Mouse (Mus musculus) CH12.LX (cell line): ENCODE results near the gene Rpl9-ps6. TPM values are rescaled to one million over a fixed set of nuclear protein-coding genes. Genes with fewer than 3 reads are reported as not detected.

ENCODE experiments used
- DNase-seq: peaks from one replicate; pipeline ENCODE4 v3.0.0-alpha.2; 2013; ENCODE audit errors: extremely low read depth
- H3K27ac ChIP-seq: 2 replicates; pipeline ENCODE4 v1.5.1; 2012; ENCODE audit warnings: low read depth, mild to moderate bottlenecking, control low read depth, moderate library complexity; ENCODE audit not compliant: insufficient read depth
- H3K27me3 ChIP-seq: replicated peaks from 2 replicates; pipeline ENCODE3; 2012; ENCODE audit warnings: inconsistent platforms
- H3K36me3 ChIP-seq, 2 experiments: replicated peaks in 1 of 2; 2 replicates each; pipeline versions ENCODE3 to v1.6.1; 2012; ENCODE audit warnings: inconsistent platforms in 1 of 2, low read length in 1 of 2, mild to moderate bottlenecking in 1 of 2, mixed read lengths in 1 of 2, moderate library complexity in 1 of 2; ENCODE audit not compliant: control insufficient read depth in 1 of 2, insufficient read depth in 1 of 2
- H3K4me1 ChIP-seq, 2 experiments: 2 replicates each; pipeline ENCODE4 v1.6.1; 2012; ENCODE audit warnings: inconsistent platforms in 1 of 2, moderate library complexity in 1 of 2; ENCODE audit not compliant: insufficient read depth in 2 of 2, control insufficient read depth in 1 of 2
- H3K4me2 ChIP-seq: 2 replicates; pipeline ENCODE4 v1.6.1; 2012; ENCODE audit warnings: low read depth, mild to moderate bottlenecking, control low read depth; ENCODE audit not compliant: poor library complexity, insufficient read depth, severe bottlenecking
- H3K4me3 ChIP-seq, 3 experiments: fragments of 150-350 bp in 1 of 3; sonication (generic) in 1 of 3; replicated peaks in 1 of 3; 2 replicates each; pipeline versions ENCODE3 to v1.5.1; 2011 to 2012; ENCODE audit warnings: low read depth in 2 of 3, low read length in 2 of 3, mild to moderate bottlenecking in 2 of 3, moderate library complexity in 2 of 3, control low read depth in 1 of 3, improper control_type of control experiment in 1 of 3, inconsistent platforms in 1 of 3, mixed read lengths in 1 of 3; ENCODE audit not compliant: poor library complexity in 1 of 3
- H3K79me2 ChIP-seq: replicated peaks from 2 replicates; pipeline ENCODE4 v1.6.1; 2012; ENCODE audit warnings: mild to moderate bottlenecking, moderate library complexity; ENCODE audit not compliant: control insufficient read depth, poor library complexity, insufficient read depth, severe bottlenecking; ENCODE audit errors: extremely low read depth
- H3K9ac ChIP-seq: 2 replicates; pipeline ENCODE4 v1.6.1; 2012; ENCODE audit warnings: low read depth, mild to moderate bottlenecking, control low read depth, moderate library complexity; ENCODE audit not compliant: insufficient read depth
- H3K9me3 ChIP-seq: replicated peaks from 2 replicates; pipeline ENCODE3; 2012; ENCODE audit warnings: low read length, inconsistent platforms, mixed read lengths
- E2F4 ChIP-seq: IDR thresholded peaks from 2 replicates; pipeline ENCODE4 v1.6.1; 2011; ENCODE audit warnings: low read depth, low read length, improper control_type of control experiment; ENCODE audit not compliant: insufficient replicate concordance
- ETS1 ChIP-seq: conservative IDR thresholded peaks from 2 replicates; pipeline ENCODE4 v1.6.1; 2012; ENCODE audit warnings: low read depth, mild to moderate bottlenecking, inconsistent platforms, low read length, improper control_type of control experiment, moderate library complexity
- GABPA ChIP-seq: IDR thresholded peaks from 2 replicates; pipeline ENCODE4 v1.6.1; 2012; ENCODE audit warnings: low read depth, low read length, improper control_type of control experiment, inconsistent platforms; ENCODE audit not compliant: insufficient replicate concordance
- JUN ChIP-seq: IDR thresholded peaks from 2 replicates; pipeline ENCODE4 v1.6.1; 2011; ENCODE audit warnings: low read depth, mild to moderate bottlenecking, low read length, improper control_type of control experiment, moderate library complexity; ENCODE audit not compliant: insufficient read depth
- JUND ChIP-seq: conservative IDR thresholded peaks from 2 replicates; pipeline ENCODE4 v1.6.1; 2011; ENCODE audit warnings: low read depth, low read length, improper control_type of control experiment
- KAT2A ChIP-seq: IDR thresholded peaks from 2 replicates; pipeline ENCODE4 v1.6.1; 2012; ENCODE audit warnings: low read length, improper control_type of control experiment, inconsistent platforms; ENCODE audit not compliant: insufficient replicate concordance
- MYC ChIP-seq: IDR thresholded peaks from 2 replicates; pipeline ENCODE4 v1.6.1; 2011; ENCODE audit warnings: low read depth, mild to moderate bottlenecking, improper control_type of control experiment, low read length
- NELFE ChIP-seq: IDR thresholded peaks from 2 replicates; pipeline ENCODE4 v1.6.1; 2011; ENCODE audit warnings: low read depth, low read length, improper control_type of control experiment
- NRF1 ChIP-seq: IDR thresholded peaks from 2 replicates; pipeline ENCODE4 v1.6.1; 2014; ENCODE audit warnings: low read depth, mild to moderate bottlenecking, inconsistent platforms, low read length, improper control_type of control experiment, moderate library complexity
- POLR2A ChIP-seq: IDR thresholded peaks from 2 replicates; pipeline ENCODE4 v1.6.1; 2011; ENCODE audit warnings: low read depth, mild to moderate bottlenecking, improper control_type of control experiment, low read length
- POLR2AphosphoS2 ChIP-seq: IDR thresholded peaks from 2 replicates; pipeline ENCODE4 v1.6.1; 2011; ENCODE audit warnings: low read depth, low read length, improper control_type of control experiment
- RCOR1 ChIP-seq: conservative IDR thresholded peaks from 2 replicates; pipeline ENCODE4 v1.6.1; 2012; ENCODE audit warnings: low read depth, mild to moderate bottlenecking, inconsistent platforms, low read length, improper control_type of control experiment
- USF1 ChIP-seq: IDR thresholded peaks from 2 replicates; pipeline ENCODE4 v1.6.1; 2014; ENCODE audit warnings: low read depth, mild to moderate bottlenecking, inconsistent platforms, low read length, improper control_type of control experiment
- ZMIZ1 ChIP-seq: IDR thresholded peaks from 2 replicates; pipeline ENCODE4 v1.6.1; 2012; ENCODE audit warnings: low read depth, mild to moderate bottlenecking, inconsistent platforms, low read length, improper control_type of control experiment
- dilution Hi-C: fragments of 300-500 bp; cut with MboI; formaldehyde crosslinking; loops from 2 replicates; pipeline ENCODE4 v1.14.3; 2020; ENCODE audit warnings: low sequenced_read_pairs; ENCODE audit not compliant: extremely low pct_unique_long_range_greater_than_20kb, extremely low pct_ligation_motif_present
- in situ Hi-C: fragments of 300-500 bp; cut with MboI; formaldehyde crosslinking; loops from 3 replicates; pipeline ENCODE4 v1.14.3; 2019; ENCODE audit warnings: low sequenced_read_pairs, low pct_ligation_motif_present, low pct_unique_long_range_greater_than_20kb, mixed read lengths
- polyA plus RNA-seq: library from polyadenylated mRNA; unstranded; fragments of >175 nt; gene quantifications from 2 replicates; pipeline ENCODE4 v1.2.1, GENCODE M21; 2012; ENCODE audit warnings: low read depth; ENCODE audit not compliant: insufficient read length
- total RNA-seq, 2 experiments: library from RNA; depleted of rRNA; stranded (reverse); fragments of 300-350 nt in 1 of 2; fragments of >200 nt in 1 of 2; gene quantifications; 2 replicates each; pipeline ENCODE4 v1.2.3; 2012 to 2014

Rpl9-ps6 gene
- total and polyA plus RNA-seq, 3 experiments: 145 to 843 (median 149) TPM

DNA sequence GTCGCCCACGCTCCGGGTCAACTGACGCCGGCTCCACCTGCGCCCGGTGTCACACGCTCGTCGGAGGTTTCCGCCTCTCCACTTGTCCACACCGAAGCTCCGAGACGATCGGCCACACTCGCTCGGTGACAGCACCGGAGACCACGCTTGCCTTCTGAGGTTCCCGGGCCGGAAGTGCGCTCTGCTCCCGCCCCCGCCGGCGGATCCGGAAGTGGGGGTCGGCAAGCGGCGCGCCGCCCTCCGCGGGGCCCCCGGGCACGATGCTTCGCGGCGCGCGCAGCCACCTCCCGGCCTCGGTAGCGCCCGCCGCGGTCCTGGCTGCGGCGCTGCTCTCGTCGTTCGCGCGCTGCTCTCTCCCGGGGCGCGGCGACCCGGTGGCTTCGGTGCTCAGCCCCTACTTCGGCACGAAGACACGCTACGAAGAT is 19.3 kb upstream of the Rpl9-ps6 start, which contains the start of gene Minpp1 (continued):
- TF ChIP-seq GABPA (no peak), NELFE (peak; percentile 88), E2F4 (no peak), POLR2A (peak; percentile 96), MYC (peak; percentile 92; the same call in 1 of the 2 replicates), USF1 (no peak), NRF1 (peak; percentile 78)
- TF ChIP-seq, all 38 proteins: peak for 18

DNA sequence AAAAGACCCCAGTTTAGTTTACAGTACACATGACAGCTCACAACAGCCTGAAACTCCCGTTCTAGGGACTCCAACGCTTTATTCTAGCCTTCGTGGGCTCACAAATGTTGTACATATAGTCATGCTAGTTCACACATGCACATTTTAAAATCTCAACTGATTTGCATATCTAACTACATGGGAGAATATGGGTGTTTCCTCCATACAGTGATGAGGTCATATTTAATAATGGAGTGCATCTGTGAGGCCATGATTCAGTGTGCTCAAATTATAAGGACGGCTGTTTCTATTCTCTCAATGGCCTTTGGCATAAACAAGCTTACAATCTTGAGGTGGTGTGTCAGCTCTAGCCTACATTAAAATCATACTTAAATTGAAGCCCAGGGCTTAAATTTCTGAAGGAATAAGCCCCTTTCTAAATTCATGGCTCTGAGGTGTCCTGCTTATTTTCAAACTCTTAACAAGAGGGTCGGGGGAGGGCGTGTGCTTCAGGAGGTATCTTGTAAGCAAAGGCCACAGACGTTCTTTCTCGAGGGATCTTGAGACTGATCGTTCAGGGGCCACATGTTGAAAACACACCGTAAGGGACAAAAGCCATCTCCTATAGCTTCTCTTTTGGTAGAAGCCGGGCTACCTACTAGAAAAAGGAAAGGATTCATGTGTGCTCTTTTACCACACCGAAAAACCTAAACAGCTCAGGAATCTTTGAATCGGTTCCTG is 18.7 kb upstream of the Rpl9-ps6 start:
- dilution Hi-C loops: no loop called here
- peaks cover 0 to 17% of the 10 kb centered on the region in 2 experiments; a peak in 2 of 4 replicates for H3K4me1 ChIP-seq

DNA sequence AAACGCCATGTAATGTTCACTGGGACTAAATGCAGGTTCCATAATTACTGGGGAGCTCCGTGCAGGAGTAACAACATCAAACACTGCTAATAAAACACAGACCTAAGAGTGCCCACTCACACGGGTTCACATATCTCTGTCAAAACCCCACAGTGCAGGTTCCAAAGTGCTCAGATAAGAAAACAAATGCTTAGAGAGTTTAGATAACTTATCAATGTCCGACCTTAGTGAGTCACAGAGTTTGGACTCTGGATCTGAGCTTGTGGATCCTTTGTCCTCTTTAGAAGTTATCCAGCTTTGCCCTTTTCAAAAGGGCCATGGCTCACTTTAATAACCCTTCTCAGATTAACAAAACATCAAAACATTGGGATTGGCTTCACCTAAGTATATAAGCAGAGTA is 15.1 kb upstream of the Rpl9-ps6 start:
- Histone ChIP-seq H3K79me2 (peaks cover under 1% of the 10 kb centered on the region; the same call in 1 of the 2 replicates), H3K4me3 (no peak overlapping the region), H3K4me1 (peaks cover 0 to 6% of the 10 kb centered on the region in 2 experiments; a peak in 2 of 4 replicates), H3K27me3 (no peaks in the 10 kb centered on the region), H3K9ac (no peak overlapping the region), H3K27ac (no peak overlapping the region), H3K36me3 (no peaks in the 10 kb centered on the region), H3K9me3 (no peaks in the 10 kb centered on the region), H3K4me2 (no peak overlapping the region)
- dilution Hi-C loops (no loop called here), in situ Hi-C loops (no loop called here)
- no peak for TF ChIP-seq ZMIZ1
- TF ChIP-seq GABPA: no peak
- no peak for TF ChIP-seq ETS1
- TF ChIP-seq MYC: no peak
- DNase-seq: no peak

More for the DNA sequence above, 18.7 kb upstream of the Rpl9-ps6 start:
- peaks cover 27% of the 10 kb centered on the region for H3K79me2 ChIP-seq
- H3K4me2 ChIP-seq: peak overlapping the region; percentile 41
- TF ChIP-seq JUN: peak; percentile 53
- TF ChIP-seq JUND: peak; percentile 19; the same call in 1 of the 2 replicates
- no peak for TF ChIP-seq RCOR1
- TF ChIP-seq MYC: no peak
- no peak for TF ChIP-seq POLR2AphosphoS2
- TF ChIP-seq KAT2A: no peak
- DNase-seq: peak; percentile 42
- no peaks in the 10 kb centered on the region for H3K9me3 ChIP-seq
- no peak overlapping the region for H3K27ac ChIP-seq
- H3K36me3 ChIP-seq: no peaks in the 10 kb centered on the region
- H3K9ac ChIP-seq: peak overlapping the region; percentile 72
- H3K27me3 ChIP-seq: no peaks in the 10 kb centered on the region
- H3K4me3 ChIP-seq: peak overlapping the region; percentile 61 to 86 (median 85)
- in situ Hi-C loops: no loop called here
